Comparison of ENCODE assay signal across 8 mouse cellular contexts in genomic region chr14:20607396-20608126, GRCm38 (mm10). TPM values are rescaled to one million over a fixed set of nuclear protein-coding genes. Genes with fewer than 3 reads are reported as not detected.
DNase-seq lines count a peak whose midpoint lies in the region; ATAC-seq lines count a peak whose summit lies in the region.

No protein-coding gene starts in this region.

- H3K4me3 ChIP-seq in forebrain, embryonic 12.5 days (replicated peaks): no peak overlapping the region
- no peak overlapping the region for H3K4me3 ChIP-seq in midbrain, embryonic 15.5 days

- no peaks in the 10 kb centered on the region for H3K9me3 ChIP-seq in forebrain, embryonic 12.5 days
- no peaks in the 10 kb centered on the region for H3K9me3 ChIP-seq in midbrain, embryonic 15.5 days

- DNase-seq in adrenal gland, postnatal 10 days: peak; percentile 28
- no peak for DNase-seq in adrenal gland, adult 8-10 months
- peak; percentile 28 for DNase-seq in 3134 (ENCODE audit: extremely low read depth, insufficient read length, low spot score)
- DNase-seq in heart, adult 9 months (ENCODE audit: low spot score in 2 of 2): peak; percentile 41 to 48
- DNase-seq in kidney, postnatal 36 days: peak; percentile 30 to 56
- no peak for DNase-seq in frontal cortex, postnatal 25 days (ENCODE audit: low spot score in 2 of 2)

- no peak overlapping the region for H3K27ac ChIP-seq in forebrain, embryonic 12.5 days
- no peak overlapping the region for H3K27ac ChIP-seq in midbrain, embryonic 15.5 days

- no peak overlapping the region for H3K9ac ChIP-seq in forebrain, embryonic 12.5 days
- H3K9ac ChIP-seq in midbrain, embryonic 15.5 days: no peak overlapping the region

- WGBS in forebrain, embryonic 12.5 days: 85% methylated on average over 9 of the region's 9 CpGs
- WGBS in midbrain, embryonic 15.5 days: 85% methylated on average over 9 of the region's 9 CpGs

- H3K36me3 ChIP-seq in forebrain, embryonic 12.5 days (replicated peaks): peaks cover 14% of the 10 kb centered on the region
- H3K36me3 ChIP-seq in midbrain, embryonic 15.5 days (replicated peaks): no peaks in the 10 kb centered on the region

- H3K4me1 ChIP-seq in forebrain, embryonic 12.5 days: no peaks in the 10 kb centered on the region
- H3K4me1 ChIP-seq in midbrain, embryonic 15.5 days: no peaks in the 10 kb centered on the region

- no peaks in the 10 kb centered on the region for H3K27me3 ChIP-seq in forebrain, embryonic 12.5 days
- H3K27me3 ChIP-seq in midbrain, embryonic 15.5 days (replicated peaks): no peaks in the 10 kb centered on the region

- no peak overlapping the region for H3K4me2 ChIP-seq in forebrain, embryonic 12.5 days
- H3K4me2 ChIP-seq in midbrain, embryonic 15.5 days: no peak overlapping the region

- no peak for ATAC-seq in forebrain, embryonic 12.5 days (ENCODE audit: low FRiP score)
- no peak for ATAC-seq in midbrain, embryonic 15.5 days (replicated peaks)

RNA-seq across cellular contexts. Expression of gene Usp54, which starts 33.3 kb away (rescaled TPM):
- 10 to 100 TPM; 12.6 to 13.1 TPM for total RNA-seq in adrenal gland, postnatal 10 days (2021)
- total RNA-seq in adrenal gland, adult 8-10 months (2022): 10 to 100 TPM; 18.3 to 22.1 (median 19.3) TPM
- polyA plus RNA-seq in forebrain, embryonic 12.5 days (2016; fragmentation: Nextera tagmentation; extraction: Ambion mirVana): 15.8 and 18.9 TPM in 2 replicates
- polyA plus RNA-seq in midbrain, embryonic 15.5 days (2015; fragmentation: Nextera tagmentation; extraction: Ambion mirVana): 13.4 and 14.5 TPM in 2 replicates

RNA-seq across cellular contexts. Expression of gene Myoz1, which starts 48.8 kb away (rescaled TPM):
- total RNA-seq in adrenal gland, postnatal 10 days (2021): 10 to 100 TPM; 27.5 to 61.9 TPM
- 1 to 10 TPM in 1 of 4 experiments, not detected in 3; 1.2 TPM for total RNA-seq in adrenal gland, adult 8-10 months (2022)
- polyA plus RNA-seq in forebrain, embryonic 12.5 days (2016; fragmentation: Nextera tagmentation; extraction: Ambion mirVana): not detected in 2 replicates
- 0.17 and 0.50 TPM in 2 replicates for polyA plus RNA-seq in midbrain, embryonic 15.5 days (2015; fragmentation: Nextera tagmentation; extraction: Ambion mirVana)

Comparison
In these comparisons a context has a peak if more than half of its experiments do, and no peak if none do; other contexts are left out.
1. DNase-seq: peak in adrenal gland, postnatal 10 days (single experiment), 3134 (single experiment), heart, adult 9 months (2 of 2) and kidney, postnatal 36 days (2 of 2); none in adrenal gland, adult 8-10 months (single experiment) and frontal cortex, postnatal 25 days (0 of 2).
2. RNA of gene Myoz1, which starts 48.8 kb away (total RNA-seq): 27.5 to 61.9 TPM in adrenal gland, postnatal 10 days; 1.2 TPM in adrenal gland, adult 8-10 months; every median in the first group is over 10 times any median in the second.